Mouse (Mus musculus): ENCODE results near the gene Camkmt. TPM values are rescaled to one million over a fixed set of nuclear protein-coding genes. Genes with fewer than 3 reads are reported as not detected.

Camkmt gene
- polyA plus RNA-seq, 1 experiment from 2014 or later: 8.2 TPM

- no peak for ATAC-seq (ENCODE audit: insufficient number of reproducible peaks, insufficient read depth, low FRiP score, low read depth)
Measured at GRCm38 (mm10) chr17:85198781-85199180, 108.4 kb downstream of the Camkmt start.

GRCm38 (mm10) chr17:85199321-85199720 lies 109.0 kb downstream of the Camkmt start:
- no peaks in the 10 kb centered on the region for H3K9me3 ChIP-seq (ENCODE audit: control insufficient read depth, low read length)
- H3K27me3 ChIP-seq (ENCODE audit: control insufficient read depth, insufficient read depth, low read length): no peaks in the 10 kb centered on the region
- H3K4me2 ChIP-seq (ENCODE audit: low read length): no peak overlapping the region
- H3K27ac ChIP-seq (replicated peaks in 1 of 2; ENCODE audit: control insufficient read depth in 1 of 2, insufficient read depth in 1 of 2, low read depth in 2 of 2, low read length in 2 of 2): no peak overlapping the region
- 88% methylated on average over 11 of the region's 11 CpGs for WGBS
- no peak for ATAC-seq (ENCODE audit: insufficient number of reproducible peaks, insufficient read depth, low FRiP score, low read depth)
- no peak overlapping the region for H3K9ac ChIP-seq (ENCODE audit: low read length)
- no peaks in the 10 kb centered on the region for H3K36me3 ChIP-seq (ENCODE audit: control insufficient read depth, insufficient read depth, low read length)
- no peaks in the 10 kb centered on the region for H3K4me1 ChIP-seq (ENCODE audit: control insufficient read depth in 2 of 2, insufficient read depth in 2 of 2, low read length in 2 of 2)
- H3K4me3 ChIP-seq (ENCODE audit: control insufficient read depth in 1 of 2, insufficient read depth in 1 of 2, low read depth in 1 of 2, low read length in 2 of 2): no peak overlapping the region

More at GRCm38 (mm10) chr17:85198781-85199180, 108.4 kb downstream of the Camkmt start:
- H3K4me2 ChIP-seq (ENCODE audit: low read length): no peak overlapping the region
- H3K9me3 ChIP-seq (ENCODE audit: control insufficient read depth, low read length): no peaks in the 10 kb centered on the region
- no peaks in the 10 kb centered on the region for H3K36me3 ChIP-seq (ENCODE audit: control insufficient read depth, insufficient read depth, low read length)
- H3K9ac ChIP-seq (ENCODE audit: low read length): no peak overlapping the region
- no peaks in the 10 kb centered on the region for H3K27me3 ChIP-seq (ENCODE audit: control insufficient read depth, insufficient read depth, low read length)
- H3K27ac ChIP-seq (replicated peaks in 1 of 2; ENCODE audit: control insufficient read depth in 1 of 2, insufficient read depth in 1 of 2, low read depth in 2 of 2, low read length in 2 of 2): no peak overlapping the region
- no peak overlapping the region for H3K4me3 ChIP-seq (ENCODE audit: control insufficient read depth in 1 of 2, insufficient read depth in 1 of 2, low read depth in 1 of 2, low read length in 2 of 2)
- no peaks in the 10 kb centered on the region for H3K4me1 ChIP-seq (ENCODE audit: control insufficient read depth in 2 of 2, insufficient read depth in 2 of 2, low read length in 2 of 2)
- 89% methylated on average over 15 of the region's 15 CpGs for WGBS

GRCm38 (mm10) chr17:85218054-85218453 lies 127.7 kb downstream of the Camkmt start:
- Histone ChIP-seq H3K36me3 (ENCODE audit: control insufficient read depth, insufficient read depth, low read length) (no peaks in the 10 kb centered on the region), H3K4me3 (ENCODE audit: control insufficient read depth in 1 of 2, insufficient read depth in 1 of 2, low read depth in 1 of 2, low read length in 2 of 2) (no peak overlapping the region), H3K4me2 (ENCODE audit: low read length) (no peak overlapping the region), H3K9me3 (ENCODE audit: control insufficient read depth, low read length) (peaks cover 8% of the 10 kb centered on the region), H3K27me3 (ENCODE audit: control insufficient read depth, insufficient read depth, low read length) (no peaks in the 10 kb centered on the region), H3K9ac (ENCODE audit: low read length) (no peak overlapping the region), H3K4me1 (ENCODE audit: control insufficient read depth in 2 of 2, insufficient read depth in 2 of 2, low read length in 2 of 2) (no peaks in the 10 kb centered on the region), H3K27ac (replicated peaks in 1 of 2; ENCODE audit: control insufficient read depth in 1 of 2, insufficient read depth in 1 of 2, low read depth in 2 of 2, low read length in 2 of 2) (no peak overlapping the region)
- WGBS: 65% methylated on average over 5 of the region's 5 CpGs
- ATAC-seq (ENCODE audit: insufficient number of reproducible peaks, insufficient read depth, low FRiP score, low read depth): no peak

- WGBS: 85% methylated on average over 7 of the region's 7 CpGs
- Histone ChIP-seq H3K4me1 (ENCODE audit: control insufficient read depth in 2 of 2, insufficient read depth in 2 of 2, low read length in 2 of 2) (no peaks in the 10 kb centered on the region), H3K36me3 (ENCODE audit: control insufficient read depth, insufficient read depth, low read length) (no peaks in the 10 kb centered on the region), H3K9ac (ENCODE audit: low read length) (no peak overlapping the region), H3K27ac (replicated peaks in 1 of 2; ENCODE audit: control insufficient read depth in 1 of 2, insufficient read depth in 1 of 2, low read depth in 2 of 2, low read length in 2 of 2) (no peak overlapping the region), H3K4me2 (ENCODE audit: low read length) (no peak overlapping the region), H3K27me3 (ENCODE audit: control insufficient read depth, insufficient read depth, low read length) (no peaks in the 10 kb centered on the region), H3K9me3 (ENCODE audit: control insufficient read depth, low read length) (no peaks in the 10 kb centered on the region), H3K4me3 (ENCODE audit: control insufficient read depth in 1 of 2, insufficient read depth in 1 of 2, low read depth in 1 of 2, low read length in 2 of 2) (no peak overlapping the region)
- ATAC-seq (ENCODE audit: insufficient number of reproducible peaks, insufficient read depth, low FRiP score, low read depth): no peak
Measured at GRCm38 (mm10) chr17:85242109-85242508, 151.8 kb downstream of the Camkmt start.

GRCm38 (mm10) chr17:85248962-85249361 lies 158.6 kb downstream of the Camkmt start:
- no peak overlapping the region for H3K4me2 ChIP-seq (ENCODE audit: low read length)
- H3K27me3 ChIP-seq (ENCODE audit: control insufficient read depth, insufficient read depth, low read length): no peaks in the 10 kb centered on the region
- no peak for ATAC-seq (ENCODE audit: insufficient number of reproducible peaks, insufficient read depth, low FRiP score, low read depth)
- H3K9me3 ChIP-seq (ENCODE audit: control insufficient read depth, low read length): no peaks in the 10 kb centered on the region
- WGBS: 23% methylated on average over 5 of the region's 5 CpGs
- H3K9ac ChIP-seq (ENCODE audit: low read length): no peak overlapping the region
- no peak overlapping the region for H3K4me3 ChIP-seq (ENCODE audit: control insufficient read depth in 1 of 2, insufficient read depth in 1 of 2, low read depth in 1 of 2, low read length in 2 of 2)
- no peak overlapping the region for H3K27ac ChIP-seq (replicated peaks in 1 of 2; ENCODE audit: control insufficient read depth in 1 of 2, insufficient read depth in 1 of 2, low read depth in 2 of 2, low read length in 2 of 2)
- H3K36me3 ChIP-seq (ENCODE audit: control insufficient read depth, insufficient read depth, low read length): no peaks in the 10 kb centered on the region
- peaks cover 2 to 6% of the 10 kb centered on the region in 2 experiments; a peak in 3 of 4 replicates for H3K4me1 ChIP-seq (ENCODE audit: control insufficient read depth in 2 of 2, insufficient read depth in 2 of 2, low read length in 2 of 2)

- no peak overlapping the region for H3K27ac ChIP-seq (replicated peaks in 1 of 2; ENCODE audit: control insufficient read depth in 1 of 2, insufficient read depth in 1 of 2, low read depth in 2 of 2, low read length in 2 of 2)
- H3K27me3 ChIP-seq (ENCODE audit: control insufficient read depth, insufficient read depth, low read length): no peaks in the 10 kb centered on the region
- no peak for ATAC-seq (ENCODE audit: insufficient number of reproducible peaks, insufficient read depth, low FRiP score, low read depth)
- H3K4me1 ChIP-seq (ENCODE audit: control insufficient read depth in 2 of 2, insufficient read depth in 2 of 2, low read length in 2 of 2): peaks cover 2 to 6% of the 10 kb centered on the region in 2 experiments; a peak in 3 of 4 replicates
- H3K4me3 ChIP-seq (ENCODE audit: control insufficient read depth in 1 of 2, insufficient read depth in 1 of 2, low read depth in 1 of 2, low read length in 2 of 2): no peak overlapping the region
- no peak overlapping the region for H3K9ac ChIP-seq (ENCODE audit: low read length)
- no peaks in the 10 kb centered on the region for H3K36me3 ChIP-seq (ENCODE audit: control insufficient read depth, insufficient read depth, low read length)
- 63% methylated on average over 7 of the region's 7 CpGs for WGBS
- H3K9me3 ChIP-seq (ENCODE audit: control insufficient read depth, low read length): no peaks in the 10 kb centered on the region
- no peak overlapping the region for H3K4me2 ChIP-seq (ENCODE audit: low read length)
Measured at GRCm38 (mm10) chr17:85249744-85250143, 159.4 kb downstream of the Camkmt start.

GRCm38 (mm10) chr17:85256930-85257329 lies 166.6 kb downstream of the Camkmt start:
- H3K4me3 ChIP-seq (ENCODE audit: control insufficient read depth in 1 of 2, insufficient read depth in 1 of 2, low read depth in 1 of 2, low read length in 2 of 2): no peak overlapping the region
- peaks cover 0 to 4% of the 10 kb centered on the region in 2 experiments; a peak in 1 of 4 replicates for H3K4me1 ChIP-seq (ENCODE audit: control insufficient read depth in 2 of 2, insufficient read depth in 2 of 2, low read length in 2 of 2)
- H3K27ac ChIP-seq (replicated peaks in 1 of 2; ENCODE audit: control insufficient read depth in 1 of 2, insufficient read depth in 1 of 2, low read depth in 2 of 2, low read length in 2 of 2): no peak overlapping the region
- no peaks in the 10 kb centered on the region for H3K9me3 ChIP-seq (ENCODE audit: control insufficient read depth, low read length)
- no peaks in the 10 kb centered on the region for H3K27me3 ChIP-seq (ENCODE audit: control insufficient read depth, insufficient read depth, low read length)
- WGBS: 33% methylated on average over 9 of the region's 9 CpGs
- no peak overlapping the region for H3K4me2 ChIP-seq (ENCODE audit: low read length)
- no peak overlapping the region for H3K9ac ChIP-seq (ENCODE audit: low read length)
- no peaks in the 10 kb centered on the region for H3K36me3 ChIP-seq (ENCODE audit: control insufficient read depth, insufficient read depth, low read length)
- ATAC-seq (ENCODE audit: insufficient number of reproducible peaks, insufficient read depth, low FRiP score, low read depth): no peak

- H3K9ac ChIP-seq (ENCODE audit: low read length): no peak overlapping the region
- no peaks in the 10 kb centered on the region for H3K9me3 ChIP-seq (ENCODE audit: control insufficient read depth, low read length)
- ATAC-seq (ENCODE audit: insufficient number of reproducible peaks, insufficient read depth, low FRiP score, low read depth): no peak
- H3K4me2 ChIP-seq (ENCODE audit: low read length): no peak overlapping the region
- H3K36me3 ChIP-seq (ENCODE audit: control insufficient read depth, insufficient read depth, low read length): no peaks in the 10 kb centered on the region
- WGBS: 57% methylated on average over 11 of the region's 11 CpGs
- H3K27me3 ChIP-seq (ENCODE audit: control insufficient read depth, insufficient read depth, low read length): no peaks in the 10 kb centered on the region
- H3K4me1 ChIP-seq (ENCODE audit: control insufficient read depth in 2 of 2, insufficient read depth in 2 of 2, low read length in 2 of 2): peaks cover 0 to 4% of the 10 kb centered on the region in 2 experiments; a peak in 1 of 4 replicates
- H3K27ac ChIP-seq (replicated peaks in 1 of 2; ENCODE audit: control insufficient read depth in 1 of 2, insufficient read depth in 1 of 2, low read depth in 2 of 2, low read length in 2 of 2): no peak overlapping the region
- H3K4me3 ChIP-seq (ENCODE audit: control insufficient read depth in 1 of 2, insufficient read depth in 1 of 2, low read depth in 1 of 2, low read length in 2 of 2): no peak overlapping the region
Measured at GRCm38 (mm10) chr17:85257348-85257747, 167.0 kb downstream of the Camkmt start.

Measured in heart, embryonic 14.5 days (tissue).